Mouse (Mus musculus) neural tube, embryonic 11.5 days (tissue): ENCODE results near the gene Tbc1d10b. TPM values are rescaled to one million over a fixed set of nuclear protein-coding genes. Genes with fewer than 3 reads are reported as not detected.

Experiments used
- ATAC-seq: fragments of 200-750 bp; cut with Nextera tagmentation; 2 replicates; pipeline ENCODE4 v1.8.0; 2017; ENCODE audit warnings: moderate number of reproducible peaks, mild to moderate bottlenecking, moderate TSS enrichment, moderate library complexity; ENCODE audit not compliant: insufficient read depth, low FRiP score, low TSS enrichment
- DNase-seq: peaks from one replicate; pipeline ENCODE4 v3.0.0-alpha.2; 2015; ENCODE audit warnings: low spot score
- H3K27ac ChIP-seq: fragments of 300-500 bp; sonication (generic); 2 replicates; pipeline ENCODE4 v1.5.1; 2014; ENCODE audit warnings: low read depth, mild to moderate bottlenecking, low read length
- H3K27me3 ChIP-seq: fragments of 300-500 bp; sonication (generic); 2 replicates; pipeline ENCODE4 v1.6.1; 2014; ENCODE audit warnings: mild to moderate bottlenecking, low read length, mixed read lengths; ENCODE audit not compliant: control insufficient read depth, insufficient read depth
- H3K36me3 ChIP-seq: fragments of 300-500 bp; sonication (generic); 2 replicates; pipeline ENCODE4 v1.6.1; 2014; ENCODE audit warnings: mild to moderate bottlenecking, low read length, moderate library complexity, mixed read lengths; ENCODE audit not compliant: control insufficient read depth, insufficient read depth
- H3K4me1 ChIP-seq: fragments of 300-500 bp; sonication (generic); 2 replicates; pipeline ENCODE4 v1.6.1; 2014; ENCODE audit warnings: low read length, mixed read lengths; ENCODE audit not compliant: control insufficient read depth, insufficient read depth
- H3K4me2 ChIP-seq: fragments of 300-500 bp; sonication (generic); 2 replicates; pipeline ENCODE4 v1.6.1; 2014; ENCODE audit warnings: low read depth, mild to moderate bottlenecking, moderate library complexity
- H3K4me3 ChIP-seq: fragments of 300-500 bp; sonication (generic); 2 replicates; pipeline ENCODE4 v1.5.1; 2014; ENCODE audit warnings: low read depth, low read length
- H3K9ac ChIP-seq: fragments of 300-500 bp; sonication (generic); 2 replicates; pipeline ENCODE4 v1.6.1; 2014; ENCODE audit warnings: mild to moderate bottlenecking, low read length
- H3K9me3 ChIP-seq: fragments of 300-500 bp; sonication (generic); 2 replicates; pipeline ENCODE4 v1.6.1; 2016; ENCODE audit warnings: low read length; ENCODE audit not compliant: control insufficient read depth
- WGBS: fragments of 180-500 bp; shearing (Covaris S2); extraction: QIAGEN DNeasy Blood & Tissue Kit; methylation state at CpG from one replicate; pipeline ENCODE4 v1.1.7; 2014; 5-methylcytosine and 5-hydroxymethylcytosine counted together
- polyA plus RNA-seq: library from polyadenylated mRNA; unstranded; fragments of >200 nt; fragmentation: Nextera tagmentation; extraction: Ambion mirVana; gene quantifications from 2 replicates; pipeline ENCODE4 v1.2.1, GENCODE M21; 2014

Gene Tbc1d10b
- polyA plus RNA-seq, 1 experiment from 2014 or later = 23.9 TPM

- Histone ChIP-seq H3K4me1 (no peaks in the 10 kb centered on the region), H3K9me3 (no peaks in the 10 kb centered on the region), H3K27me3 (no peaks in the 10 kb centered on the region), H3K4me2 (no peak overlapping the region), H3K9ac (no peak overlapping the region), H3K4me3 (no peak overlapping the region), H3K36me3 (no peaks in the 10 kb centered on the region), H3K27ac (no peak overlapping the region)
- ATAC-seq = no peak
- 87% methylated on average over 4 of the region's 4 CpGs for WGBS
- no peak for DNase-seq
Observed at GRCm38 (mm10) chr7:127164002-127164401, 44.3 kb downstream of the Tbc1d10b start.

GRCm38 (mm10) chr7:127162546-127162945 is 45.7 kb downstream of the Tbc1d10b start:
- no peak overlapping the region for H3K9ac ChIP-seq
- no peaks in the 10 kb centered on the region for H3K9me3 ChIP-seq
- ATAC-seq (no peak), DNase-seq (no peak)
- WGBS = 80% methylated on average over 5 of the region's 5 CpGs
- no peaks in the 10 kb centered on the region for H3K27me3 ChIP-seq
- no peaks in the 10 kb centered on the region for H3K4me1 ChIP-seq
- no peak overlapping the region for H3K4me2 ChIP-seq
- H3K4me3 ChIP-seq = no peak overlapping the region
- no peaks in the 10 kb centered on the region for H3K36me3 ChIP-seq
- no peak overlapping the region for H3K27ac ChIP-seq

GRCm38 (mm10) chr7:127157548-127157947 is 50.7 kb downstream of the Tbc1d10b start:
- no peaks in the 10 kb centered on the region for H3K4me1 ChIP-seq
- H3K9me3 ChIP-seq = no peaks in the 10 kb centered on the region
- H3K9ac ChIP-seq = no peak overlapping the region
- WGBS = 88% methylated on average over 4 of the region's 4 CpGs
- H3K27ac ChIP-seq = no peak overlapping the region
- H3K27me3 ChIP-seq = no peaks in the 10 kb centered on the region
- no peak for DNase-seq
- H3K4me3 ChIP-seq = no peak overlapping the region
- ATAC-seq = no peak
- H3K4me2 ChIP-seq = no peak overlapping the region
- no peaks in the 10 kb centered on the region for H3K36me3 ChIP-seq

GRCm38 (mm10) chr7:127153477-127153876 is 54.8 kb downstream of the Tbc1d10b start:
- Histone ChIP-seq H3K27ac (no peak overlapping the region), H3K27me3 (no peaks in the 10 kb centered on the region), H3K36me3 (no peaks in the 10 kb centered on the region), H3K4me3 (no peak overlapping the region), H3K4me2 (no peak overlapping the region), H3K9ac (no peak overlapping the region), H3K9me3 (no peaks in the 10 kb centered on the region), H3K4me1 (no peaks in the 10 kb centered on the region)
- no peak for ATAC-seq
- no peak for DNase-seq
- 92% methylated on average over 3 of the region's 3 CpGs for WGBS

- DNase-seq (no peak), ATAC-seq (no peak)
- Histone ChIP-seq H3K27me3 (no peaks in the 10 kb centered on the region), H3K4me2 (no peak overlapping the region), H3K9ac (no peak overlapping the region), H3K4me3 (no peak overlapping the region), H3K27ac (no peak overlapping the region), H3K4me1 (no peaks in the 10 kb centered on the region), H3K9me3 (no peaks in the 10 kb centered on the region), H3K36me3 (no peaks in the 10 kb centered on the region)
- WGBS = 89% methylated on average over 6 of the region's 6 CpGs
Observed at GRCm38 (mm10) chr7:127152464-127152863, 55.8 kb downstream of the Tbc1d10b start.

GRCm38 (mm10) chr7:127147901-127148300 is 60.4 kb downstream of the Tbc1d10b start:
- no peaks in the 10 kb centered on the region for H3K36me3 ChIP-seq
- H3K4me3 ChIP-seq = no peak overlapping the region
- H3K9ac ChIP-seq = no peak overlapping the region
- no peak overlapping the region for H3K4me2 ChIP-seq
- 70% methylated on average over 3 of the region's 3 CpGs for WGBS
- H3K4me1 ChIP-seq = no peaks in the 10 kb centered on the region
- DNase-seq (no peak), ATAC-seq (no peak)
- no peaks in the 10 kb centered on the region for H3K9me3 ChIP-seq
- no peaks in the 10 kb centered on the region for H3K27me3 ChIP-seq
- no peak overlapping the region for H3K27ac ChIP-seq

Other genes starting within 250 kb of the Tbc1d10b start
- 79.1 and 80.3 TPM in 2 replicates for gene Cdipt, start 232.6 kb downstream of the Tbc1d10b start, polyA plus RNA-seq
- gene Cdiptos, start 232.4 kb downstream of the Tbc1d10b start, polyA plus RNA-seq = 0.47 and 1.1 TPM in 2 replicates
- gene Mvp, start 193.8 kb downstream of the Tbc1d10b start, polyA plus RNA-seq = 3.0 and 4.2 TPM in 2 replicates
- 1.1 TPM in 1 of 2 replicates, not detected in the other for gene Pagr1b, start 192.0 kb downstream of the Tbc1d10b start, polyA plus RNA-seq
- 99.6 and 105 TPM in 2 replicates for gene Pagr1a, start 191.1 kb downstream of the Tbc1d10b start, polyA plus RNA-seq
- gene Gm42742, start 187.4 kb downstream of the Tbc1d10b start, polyA plus RNA-seq = 14.3 and 19.4 TPM in 2 replicates
- 6.2 and 6.9 TPM in 2 replicates for gene Prrt2, start 187.3 kb downstream of the Tbc1d10b start, polyA plus RNA-seq
- gene Maz, start 181.4 kb downstream of the Tbc1d10b start, polyA plus RNA-seq = 90.8 and 94.5 TPM in 2 replicates
- 156 and 168 TPM in 2 replicates for gene Kif22, start 166.0 kb downstream of the Tbc1d10b start, polyA plus RNA-seq
- gene Zg16, start 121.1 kb downstream of the Tbc1d10b start, polyA plus RNA-seq = not detected in 2 replicates
- gene AI467606, start 117.1 kb downstream of the Tbc1d10b start, polyA plus RNA-seq = 1.0 and 1.1 TPM in 2 replicates
- gene Qprt, start 86.2 kb downstream of the Tbc1d10b start, polyA plus RNA-seq = 1.8 and 2.0 TPM in 2 replicates
- 0.27 TPM in 1 of 2 replicates, not detected in the other for gene Spn, start 70.6 kb downstream of the Tbc1d10b start, polyA plus RNA-seq
- gene Cd2bp2, start 12.4 kb downstream of the Tbc1d10b start, polyA plus RNA-seq = 91.6 and 92.0 TPM in 2 replicates
- 87.1 and 113 TPM in 2 replicates for gene Mylpf, start 422 bp upstream of the Tbc1d10b start, polyA plus RNA-seq
- gene Zfp553, start 24.6 kb upstream of the Tbc1d10b start, polyA plus RNA-seq = 28.7 and 31.4 TPM in 2 replicates
- 19.6 and 22.0 TPM in 2 replicates for gene Sept1, start 24.7 kb upstream of the Tbc1d10b start, polyA plus RNA-seq
- 53.2 and 54.5 TPM in 2 replicates for gene Zfp771, start 35.8 kb upstream of the Tbc1d10b start, polyA plus RNA-seq
- gene Dctpp1, start 52.2 kb upstream of the Tbc1d10b start, polyA plus RNA-seq = 205 and 228 TPM in 2 replicates
- gene Sephs2, start 65.6 kb upstream of the Tbc1d10b start, polyA plus RNA-seq = 78.0 and 79.2 TPM in 2 replicates
- 1.2 and 1.4 TPM in 2 replicates for gene Itgal, start 87.8 kb upstream of the Tbc1d10b start, polyA plus RNA-seq
- gene Zfp768, start 137.1 kb upstream of the Tbc1d10b start, polyA plus RNA-seq = 5.1 and 7.0 TPM in 2 replicates
- gene Zfp747, start 167.6 kb upstream of the Tbc1d10b start, polyA plus RNA-seq = 9.4 and 9.8 TPM in 2 replicates
- 6.5 and 8.9 TPM in 2 replicates for gene 9130019O22Rik, start 178.7 kb upstream of the Tbc1d10b start, polyA plus RNA-seq
- gene E430018J23Rik, start 185.2 kb upstream of the Tbc1d10b start, polyA plus RNA-seq = 7.1 and 8.1 TPM in 2 replicates
- 7.5 and 7.6 TPM in 2 replicates for gene Zfp764, start 198.4 kb upstream of the Tbc1d10b start, polyA plus RNA-seq
- 31.6 and 33.9 TPM in 2 replicates for gene Zfp688, start 213.6 kb upstream of the Tbc1d10b start, polyA plus RNA-seq
- 11.7 and 16.4 TPM in 2 replicates for gene Zfp689, start 240.7 kb upstream of the Tbc1d10b start, polyA plus RNA-seq